Mouse (Mus musculus): ENCODE measurements at regions not wholly inside any gene's neighbourhood (a gene's known extent, or its start where the extent isn't known, plus 50 kb on each side); places are given as distances from the start of the nearest gene placed in this dataset.

DNA sequence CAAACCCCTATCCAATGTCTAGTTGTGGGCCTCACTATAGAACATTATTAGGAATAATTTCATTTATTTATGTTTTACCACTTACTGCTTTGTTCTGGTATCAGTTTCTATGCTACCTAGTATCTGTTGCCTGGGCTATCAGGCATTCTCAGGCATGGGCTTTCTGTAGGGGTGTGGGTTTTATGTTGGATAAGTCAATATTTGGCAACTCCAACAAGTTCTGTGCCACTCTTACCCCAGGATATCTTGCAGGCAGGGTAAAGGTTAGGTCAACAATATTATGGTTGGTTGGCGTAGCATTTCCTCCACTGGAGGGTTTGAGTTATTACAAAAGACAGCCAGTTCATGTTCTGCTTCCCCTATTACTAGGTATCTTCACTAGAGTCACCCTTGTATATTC, 65.8 kb downstream of the Smim10l1 start:
- 41% methylated on average over 1 of the region's 1 CpGs for WGBS
- H3K4me3 ChIP-seq (replicated peaks; ENCODE audit: control insufficient read depth, low read depth, low read length) = no peak overlapping the region
- no peaks in the 10 kb centered on the region for H3K4me1 ChIP-seq (ENCODE audit: control insufficient read depth, insufficient read depth, low read length)
- no peak overlapping the region for H3K27ac ChIP-seq (ENCODE audit: control insufficient read depth, insufficient read depth, low read depth, low read length, poor library complexity)
- no peak for TF ChIP-seq POLR2A (IDR thresholded peaks at IDR 0.05; ENCODE audit: borderline replicate concordance, control insufficient read depth, low read depth, low read length)
- TF ChIP-seq CTCF (IDR thresholded peaks at IDR 0.05; ENCODE audit: control insufficient read depth, insufficient read depth, low read length) = no peak

DNA sequence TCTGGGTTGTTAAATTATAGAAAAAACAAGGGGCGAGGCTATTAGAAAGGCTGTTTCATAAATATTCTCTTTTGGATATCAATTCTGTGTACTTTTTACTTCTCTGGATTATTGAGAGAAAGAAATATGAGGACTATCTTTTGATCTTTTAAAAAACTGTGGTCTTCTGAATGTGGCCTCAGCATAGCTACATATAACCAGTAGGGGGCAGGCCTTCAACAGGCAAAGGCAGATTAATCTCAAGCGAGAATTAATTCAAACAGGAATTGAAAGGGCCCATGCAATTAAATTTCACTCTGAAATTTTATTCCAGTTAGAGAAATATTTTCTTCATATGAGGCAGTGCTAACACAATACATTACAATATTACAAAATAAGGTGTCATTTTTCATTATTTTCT, 66.6 kb downstream of the Smim10l1 start:
- Histone ChIP-seq H3K4me3 (replicated peaks; ENCODE audit: control insufficient read depth, low read depth, low read length) (no peak overlapping the region), H3K4me1 (ENCODE audit: control insufficient read depth, insufficient read depth, low read length) (no peaks in the 10 kb centered on the region), H3K27ac (ENCODE audit: control insufficient read depth, insufficient read depth, low read depth, low read length, poor library complexity) (no peak overlapping the region)
- no peak for TF ChIP-seq POLR2A (IDR thresholded peaks at IDR 0.05; ENCODE audit: borderline replicate concordance, control insufficient read depth, low read depth, low read length)
- 58% methylated on average over 2 of the region's 2 CpGs for WGBS

DNA sequence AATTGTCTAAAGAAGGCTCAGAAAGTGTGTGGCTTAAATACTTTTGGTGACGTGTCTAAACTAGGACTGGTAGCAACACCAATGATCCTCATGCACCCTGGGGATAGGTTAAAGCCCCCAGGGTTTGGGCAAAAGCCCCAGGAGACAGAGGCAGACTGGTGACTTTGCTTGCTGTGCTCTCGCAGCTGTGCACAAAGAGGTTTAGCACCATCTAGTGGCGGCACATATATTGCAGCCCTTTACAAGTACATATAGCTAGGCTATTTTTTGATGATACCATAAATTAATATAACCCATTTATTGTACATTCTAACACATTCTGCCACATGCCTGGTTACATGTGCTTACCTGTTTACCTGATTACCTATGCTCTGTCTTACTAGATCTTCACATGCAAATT, 85.8 kb upstream of the 5530400C23Rik start:
- no peak for TF ChIP-seq POLR2A (IDR thresholded peaks at IDR 0.05; ENCODE audit: borderline replicate concordance, control insufficient read depth, low read depth, low read length)
- peak; percentile 34; the same call in 1 of the 2 replicates for TF ChIP-seq CTCF (IDR thresholded peaks at IDR 0.05; ENCODE audit: control insufficient read depth, insufficient read depth, low read length)
- 4% methylated on average over 3 of the region's 3 CpGs for WGBS
- Histone ChIP-seq H3K27ac (ENCODE audit: control insufficient read depth, insufficient read depth, low read depth, low read length, poor library complexity) (no peak overlapping the region), H3K4me3 (replicated peaks; ENCODE audit: control insufficient read depth, low read depth, low read length) (no peak overlapping the region), H3K4me1 (ENCODE audit: control insufficient read depth, insufficient read depth, low read length) (no peaks in the 10 kb centered on the region)

Measured in bone marrow, adult 2 months (tissue).